Mouse (Mus musculus) liver, embryonic 14.5 days (tissue): ENCODE data around the gene Cxcl10.
A peak's percentile ranks its signal among the peaks of the same experiment; 100 is the strongest.

Source experiments
- CTCF ChIP-seq: IDR thresholded peaks from 2 replicates; pipeline ENCODE4 v1.5.1; 2016; ENCODE audit warnings: antibody characterized with exemption, low read depth, control low read depth
- EP300 ChIP-seq: IDR thresholded peaks from 2 replicates; pipeline ENCODE4 v1.6.1; 2016; ENCODE audit warnings: antibody characterized with exemption, low read depth

GRCm38 (mm10) chr5:92374721-92375142, 26.0 kb upstream of the Cxcl10 start:
- TF ChIP-seq CTCF, result peak; percentile 27
- TF ChIP-seq EP300, result no peak
